Mouse (Mus musculus): ENCODE results near the gene Wwc1. TPM values are rescaled to one million over a fixed set of nuclear protein-coding genes. Genes with fewer than 3 reads are reported as not detected.

The Wwc1 gene
- total and polyA plus RNA-seq, 2 experiments from 2014 or later: 9.2 to 11.9 TPM

- Histone ChIP-seq H3K4me3 (ENCODE audit: low read depth, low read length) (0 out of 2 replicates have a peak overlapping the region, but pooled peaks have one; percentile 8), H3K4me1 (ENCODE audit: insufficient read depth, low read length) (peaks cover 7% of the 10 kb centered on the region; the same call in 1 of the 2 replicates), H3K4me2 (ENCODE audit: low read depth, low read length, poor library complexity, severe bottlenecking) (peak overlapping the region; percentile 89), H3K9me3 (ENCODE audit: low read length) (no peaks in the 10 kb centered on the region), H3K27me3 (ENCODE audit: insufficient read depth, low read length) (peaks cover 4% of the 10 kb centered on the region; the same call in 1 of the 2 replicates), H3K9ac (replicated peaks; ENCODE audit: low read length, poor library complexity, severe bottlenecking) (no peak overlapping the region), H3K36me3 (ENCODE audit: insufficient read depth, low read length) (no peaks in the 10 kb centered on the region), H3K27ac (ENCODE audit: low read depth, low read length) (no peak overlapping the region)
- WGBS: 44% methylated on average over 6 of the region's 6 CpGs
- no peak for TF ChIP-seq CTCF (IDR thresholded peaks at IDR 0.05)
- DNase-seq (ENCODE audit: low spot score) (no peak), ATAC-seq (ENCODE audit: low FRiP score) (no peak)
Measured at GRCm38 (mm10) chr11:35977096-35977495, 3.2 kb downstream of the Wwc1 start.

GRCm38 (mm10) chr11:35976482-35976881, 3.8 kb downstream of the Wwc1 start:
- WGBS: 19% methylated on average over 6 of the region's 6 CpGs
- 0 out of 2 replicates have a peak, but pooled peaks have one; percentile 1 for TF ChIP-seq CTCF (IDR thresholded peaks at IDR 0.05)
- H3K27me3 ChIP-seq (ENCODE audit: insufficient read depth, low read length): 0 out of 2 replicates have a peak, but pooled peaks cover 4% of the 10 kb centered on the region
- H3K4me1 ChIP-seq (ENCODE audit: insufficient read depth, low read length): peaks cover 7% of the 10 kb centered on the region; the same call in 1 of the 2 replicates
- no peak overlapping the region for H3K27ac ChIP-seq (ENCODE audit: low read depth, low read length)
- no peak overlapping the region for H3K4me3 ChIP-seq (ENCODE audit: low read depth, low read length)
- ATAC-seq (ENCODE audit: low FRiP score) (peak; percentile 66; the same call in 1 of the 2 replicates), DNase-seq (ENCODE audit: low spot score) (peak; percentile 85)
- no peak overlapping the region for H3K9ac ChIP-seq (replicated peaks; ENCODE audit: low read length, poor library complexity, severe bottlenecking)
- H3K9me3 ChIP-seq (ENCODE audit: low read length): no peaks in the 10 kb centered on the region
- no peak overlapping the region for H3K4me2 ChIP-seq (ENCODE audit: low read depth, low read length, poor library complexity, severe bottlenecking)
- H3K36me3 ChIP-seq (ENCODE audit: insufficient read depth, low read length): no peaks in the 10 kb centered on the region

GRCm38 (mm10) chr11:35974632-35975450, 5.5 kb downstream of the Wwc1 start:
- no peaks in the 10 kb centered on the region for H3K9me3 ChIP-seq (ENCODE audit: low read length)
- 0 out of 2 replicates have a peak, but pooled peaks cover 4% of the 10 kb centered on the region for H3K27me3 ChIP-seq (ENCODE audit: insufficient read depth, low read length)
- H3K4me1 ChIP-seq (ENCODE audit: insufficient read depth, low read length): peaks cover 7% of the 10 kb centered on the region; the same call in 1 of the 2 replicates
- TF ChIP-seq CTCF (IDR thresholded peaks at IDR 0.05): no peak
- H3K9ac ChIP-seq (replicated peaks; ENCODE audit: low read length, poor library complexity, severe bottlenecking): no peak overlapping the region
- WGBS: 79% methylated on average over 6 of the region's 6 CpGs
- DNase-seq (ENCODE audit: low spot score) (no peak), ATAC-seq (ENCODE audit: low FRiP score) (no peak)
- H3K4me2 ChIP-seq (ENCODE audit: low read depth, low read length, poor library complexity, severe bottlenecking): no peak overlapping the region
- H3K4me3 ChIP-seq (ENCODE audit: low read depth, low read length): no peak overlapping the region
- H3K27ac ChIP-seq (ENCODE audit: low read depth, low read length): no peak overlapping the region
- no peaks in the 10 kb centered on the region for H3K36me3 ChIP-seq (ENCODE audit: insufficient read depth, low read length)

- H3K4me2 ChIP-seq (ENCODE audit: low read depth, low read length, poor library complexity, severe bottlenecking): no peak overlapping the region
- no peak overlapping the region for H3K4me3 ChIP-seq (ENCODE audit: low read depth, low read length)
- no peak overlapping the region for H3K27ac ChIP-seq (ENCODE audit: low read depth, low read length)
- WGBS: 29% methylated on average over 7 of the region's 7 CpGs
- H3K27me3 ChIP-seq (ENCODE audit: insufficient read depth, low read length): 0 out of 2 replicates have a peak, but pooled peaks cover 4% of the 10 kb centered on the region
- H3K4me1 ChIP-seq (ENCODE audit: insufficient read depth, low read length): no peaks in the 10 kb centered on the region; the same call in 1 of the 2 replicates
- H3K36me3 ChIP-seq (ENCODE audit: insufficient read depth, low read length): no peaks in the 10 kb centered on the region
- H3K9ac ChIP-seq (replicated peaks; ENCODE audit: low read length, poor library complexity, severe bottlenecking): no peak overlapping the region
- no peaks in the 10 kb centered on the region for H3K9me3 ChIP-seq (ENCODE audit: low read length)
- DNase-seq (ENCODE audit: low spot score): no peak
- no peak for TF ChIP-seq CTCF (IDR thresholded peaks at IDR 0.05)
- ATAC-seq (ENCODE audit: low FRiP score): no peak
Measured at GRCm38 (mm10) chr11:35973135-35973534, 7.2 kb downstream of the Wwc1 start.

DNA sequence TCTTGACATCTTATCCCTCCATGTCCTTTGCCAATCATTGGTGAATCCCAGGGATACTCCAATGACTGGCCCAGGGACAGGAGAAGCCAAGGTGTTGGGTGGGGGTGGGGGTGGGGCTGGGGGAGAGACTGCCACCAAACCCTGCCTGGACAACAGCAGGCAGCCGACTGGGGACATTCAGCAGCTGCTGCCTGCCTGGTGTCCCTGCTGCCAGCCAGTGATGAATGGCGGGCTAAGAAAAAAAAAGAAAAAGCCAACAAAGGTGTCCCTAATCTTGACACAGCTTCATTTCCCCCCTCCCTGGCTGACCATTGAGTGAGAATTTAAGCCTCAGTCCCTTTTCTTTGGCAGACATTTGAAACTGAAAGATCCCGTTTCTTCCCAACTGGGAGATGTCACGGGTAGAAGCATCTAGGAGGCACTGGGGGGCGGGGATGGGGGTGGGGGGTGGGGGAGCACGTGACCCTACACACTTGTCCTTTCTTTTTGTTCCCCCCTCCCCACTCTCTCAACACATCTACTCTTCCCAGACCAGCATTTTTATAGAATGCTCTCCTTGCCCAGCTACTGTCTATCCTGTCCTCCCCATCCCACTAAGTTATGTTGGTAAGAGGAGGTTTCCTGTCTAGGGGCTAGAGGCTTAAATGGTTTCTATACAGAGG, 7.9 kb downstream of the Wwc1 start:
- Histone ChIP-seq H3K4me3 (ENCODE audit: low read depth, low read length) (no peak overlapping the region), H3K4me2 (ENCODE audit: low read depth, low read length, poor library complexity, severe bottlenecking) (no peak overlapping the region), H3K4me1 (ENCODE audit: insufficient read depth, low read length) (no peaks in the 10 kb centered on the region; the same call in 1 of the 2 replicates), H3K27me3 (ENCODE audit: insufficient read depth, low read length) (no peaks in the 10 kb centered on the region), H3K9me3 (ENCODE audit: low read length) (no peaks in the 10 kb centered on the region), H3K36me3 (ENCODE audit: insufficient read depth, low read length) (no peaks in the 10 kb centered on the region), H3K9ac (replicated peaks; ENCODE audit: low read length, poor library complexity, severe bottlenecking) (no peak overlapping the region), H3K27ac (ENCODE audit: low read depth, low read length) (no peak overlapping the region)
- WGBS: 14% methylated on average over 6 of the region's 6 CpGs
- ATAC-seq (ENCODE audit: low FRiP score) (no peak), DNase-seq (ENCODE audit: low spot score) (peak; percentile 39)
- no peak for TF ChIP-seq CTCF (IDR thresholded peaks at IDR 0.05)
